Mouse (Mus musculus) gastrocnemius, adult 2 months (tissue): ENCODE measurements around the gene Mrgprd. TPM values are rescaled to one million over a fixed set of nuclear protein-coding genes. Genes with fewer than 3 reads are reported as not detected.

Experiments
- DNase-seq: peaks from one replicate; pipeline ENCODE4 v3.0.0; 2022
- H3K27ac ChIP-seq: fragments of 200-600 bp; 2 replicates; pipeline ENCODE4 v1.8.1; 2022; ENCODE audit warnings: mild to moderate bottlenecking
- H3K4me3 ChIP-seq: fragments of 200-600 bp; 2 replicates; pipeline ENCODE4 v1.8.1; 2022; ENCODE audit warnings: mild to moderate bottlenecking, moderate library complexity
- CTCF ChIP-seq: fragments of 200-600 bp; IDR thresholded peaks from 2 replicates; pipeline ENCODE4 v1.8.1; 2022; ENCODE audit warnings: antibody characterized with exemption, mild to moderate bottlenecking, moderate library complexity
- intact Hi-C: fragments of 180-260 bp; cut with DNase I; formaldehyde crosslinking; loops from one replicate; pipeline ENCODE4 v1.15.1; 2025
- long read RNA-seq, 2 experiments: library from polyadenylated mRNA; stranded (forward); transcript quantifications; one replicate each; pipeline ENCODE4 v2.0.0; 2021
- total RNA-seq, 2 experiments: library from RNA; stranded (reverse); gene quantifications; 2 replicates each; pipeline ENCODE4 v1.2.3; 2021

Gene Mrgprd
- not detected for total RNA-seq
- long read RNA-seq, experiment 1 = 0 reads
- long read RNA-seq, experiment 2 = 0 reads

DNA sequence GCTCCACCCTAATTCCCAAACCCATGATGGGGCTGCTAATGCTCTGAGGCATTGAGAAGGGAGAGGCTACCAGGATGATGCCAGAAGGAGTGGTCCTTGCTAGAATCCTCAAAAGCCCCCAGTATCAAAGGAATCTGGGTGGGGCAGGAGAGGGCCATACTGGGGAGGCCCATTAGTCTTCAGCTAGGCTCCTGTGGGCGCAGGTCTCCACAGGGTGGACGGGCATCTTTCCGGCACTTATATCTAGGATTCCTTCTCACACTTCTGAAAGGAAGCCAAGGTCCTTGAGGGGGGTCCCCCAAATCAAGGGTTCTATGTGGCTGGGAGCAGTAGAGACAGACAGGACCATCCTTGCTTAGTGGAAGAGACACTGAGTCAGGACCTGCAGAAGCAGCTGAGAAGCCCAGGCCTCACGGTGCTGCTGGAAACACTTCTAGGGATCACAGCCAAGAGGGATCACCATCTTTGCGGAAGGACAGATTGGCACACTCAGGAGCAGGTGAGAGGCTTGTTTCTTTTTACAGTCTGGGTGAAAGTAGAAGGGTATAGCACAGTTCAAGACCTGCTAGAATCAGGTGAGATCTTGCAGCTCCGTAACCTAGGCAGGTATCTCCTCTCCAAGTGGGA lies at the start of gene Mrgprd:
Gene Mrgprd (plus strand): TSS at position 51 of the 627 bp plus-strand sequence.
- DNase-seq = no peak
- TF ChIP-seq CTCF = no peak
- no peak within 1 kb of the TSS for H3K27ac ChIP-seq
- intact Hi-C loops = no loop called here
- H3K4me3 ChIP-seq = no peak within 1 kb of the TSS

DNA sequence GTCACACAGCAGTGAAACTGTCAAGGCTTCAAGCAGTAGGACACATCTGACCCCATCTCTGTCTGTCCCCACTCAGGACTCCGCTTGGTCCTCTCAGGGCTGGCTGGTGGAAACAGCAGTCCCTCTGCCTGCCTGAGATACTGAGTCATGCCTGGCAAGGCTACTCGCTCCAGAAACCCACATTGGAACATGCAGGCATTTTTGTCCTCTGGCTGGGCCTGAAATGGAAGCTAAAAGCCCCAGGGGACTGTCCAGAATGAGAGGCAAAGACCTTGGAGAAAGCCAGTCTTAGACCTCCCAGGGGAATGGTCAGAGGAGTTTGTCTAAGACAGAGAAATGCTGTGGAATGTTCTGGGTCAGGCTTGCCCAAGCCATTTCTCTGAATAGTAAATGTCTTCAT lies 48.6 kb upstream of the Mrgprd start:
- TF ChIP-seq CTCF = no peak
- peak overlapping the region; percentile 65 for H3K27ac ChIP-seq
- DNase-seq = peak; percentile 47
- no peak overlapping the region for H3K4me3 ChIP-seq
- intact Hi-C loops = no loop called here

DNA sequence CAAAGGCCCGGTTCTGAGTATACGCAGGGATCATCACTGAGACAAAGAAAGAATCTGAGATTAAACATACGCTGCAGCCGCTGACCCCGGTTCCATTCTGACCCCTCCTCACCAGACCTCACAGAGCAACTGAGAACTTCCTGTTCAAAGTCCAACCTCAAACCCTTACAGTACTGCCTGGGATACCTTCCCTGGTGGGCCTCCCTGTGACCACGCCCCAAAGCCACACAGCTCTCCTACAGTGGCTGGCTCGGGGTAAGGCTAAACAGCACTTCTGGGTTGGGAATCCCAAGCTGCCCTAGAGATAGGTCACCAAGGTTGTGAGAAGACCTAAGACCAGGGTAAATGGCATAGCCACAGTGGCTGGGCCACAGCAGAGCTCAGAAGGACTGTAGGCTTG lies 45.7 kb upstream of the Mrgprd start:
- intact Hi-C loops = no loop called here
- no peak for DNase-seq
- H3K4me3 ChIP-seq = no peak overlapping the region
- no peak for TF ChIP-seq CTCF
- H3K27ac ChIP-seq = no peak overlapping the region

DNA sequence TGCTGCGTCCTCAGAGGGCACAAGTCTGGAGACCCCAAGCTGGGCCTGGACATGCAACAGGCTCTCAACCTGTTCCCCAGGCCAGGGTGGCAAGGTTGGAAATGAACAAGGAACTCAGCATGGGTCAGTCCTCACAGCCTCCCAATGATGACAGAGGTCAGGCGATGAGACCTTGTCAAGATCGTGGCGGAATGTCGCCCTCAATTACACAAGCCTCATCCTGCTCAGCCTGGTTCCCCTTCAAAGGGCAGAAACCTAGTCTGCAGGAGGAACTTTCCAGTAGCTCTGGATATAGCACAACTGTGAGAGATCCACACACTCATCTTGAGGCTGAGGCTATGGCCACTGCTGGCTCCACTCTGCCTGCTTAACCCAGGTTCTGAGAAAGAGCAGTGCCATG lies 43.7 kb upstream of the Mrgprd start:
- intact Hi-C loops = no loop called here
- no peak overlapping the region for H3K4me3 ChIP-seq
- DNase-seq = no peak
- TF ChIP-seq CTCF = no peak
- no peak overlapping the region for H3K27ac ChIP-seq

DNA sequence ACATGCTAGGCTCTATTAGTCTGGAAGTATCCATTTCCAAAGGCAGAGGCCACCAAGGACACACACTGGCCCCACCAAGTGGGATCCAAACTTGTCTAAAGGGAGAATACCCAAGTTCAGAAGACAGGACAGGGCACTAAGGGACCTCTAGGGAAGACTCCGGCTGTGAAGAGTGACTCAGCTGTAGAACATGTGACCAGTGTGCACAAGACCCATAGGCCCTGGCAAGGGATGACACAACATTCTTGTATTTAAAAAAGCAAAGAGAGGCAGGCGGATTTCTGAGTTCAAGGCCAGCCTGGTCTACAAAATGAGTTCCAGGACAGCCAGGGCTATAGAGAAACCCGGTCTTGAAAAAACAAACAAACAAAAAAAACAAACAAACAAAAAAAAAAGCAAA lies 39.1 kb upstream of the Mrgprd start:
- TF ChIP-seq CTCF = no peak
- Histone ChIP-seq H3K27ac (no peak overlapping the region), H3K4me3 (no peak overlapping the region)
- no peak for DNase-seq
- intact Hi-C loops = no loop called here

DNA sequence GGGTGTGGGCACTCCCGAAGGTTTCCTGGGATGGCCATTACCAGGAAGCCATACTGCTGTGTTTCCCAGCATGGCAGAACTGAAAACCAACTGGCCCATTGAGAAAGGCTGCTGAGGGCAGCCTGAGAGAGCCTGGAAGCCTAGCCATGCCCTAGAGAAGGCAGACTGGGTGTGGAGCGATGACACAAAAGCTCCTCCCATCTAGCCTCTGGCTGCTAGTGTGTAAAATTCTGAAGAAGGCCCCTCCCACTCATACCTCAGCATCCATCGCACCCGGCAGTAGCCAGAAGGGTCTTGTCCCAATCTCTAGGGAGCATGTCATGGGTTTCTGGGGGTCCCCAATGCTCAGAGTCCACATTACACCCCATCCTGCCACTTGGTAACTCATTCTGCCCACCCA lies 33.2 kb upstream of the Mrgprd start:
- H3K4me3 ChIP-seq = no peak overlapping the region
- intact Hi-C loops = no loop called here
- DNase-seq = no peak
- H3K27ac ChIP-seq = no peak overlapping the region
- TF ChIP-seq CTCF = no peak

DNA sequence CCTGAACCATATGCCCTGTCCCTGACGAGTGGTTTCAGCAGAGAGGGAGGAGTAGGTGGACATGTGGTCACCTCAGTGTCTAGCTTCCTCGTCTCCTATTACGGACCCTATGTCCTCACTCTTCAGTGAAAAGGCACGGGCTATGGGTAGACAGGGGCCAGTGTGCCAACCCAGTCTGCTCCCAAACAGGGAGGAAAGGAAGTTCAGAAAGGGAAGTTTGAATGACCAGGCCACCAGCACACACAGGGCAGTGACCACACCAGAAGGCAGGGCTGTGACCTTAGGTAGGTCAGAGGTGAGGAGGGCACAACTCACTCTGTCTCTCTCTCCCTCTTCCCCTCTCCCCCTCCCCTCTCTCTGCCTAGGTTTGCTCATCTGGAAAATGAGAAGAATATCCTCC lies 31.6 kb upstream of the Mrgprd start:
- Histone ChIP-seq H3K27ac (peak overlapping the region; percentile 73), H3K4me3 (peak overlapping the region; percentile 86)
- DNase-seq = no peak
- intact Hi-C loops = no loop called here
- no peak for TF ChIP-seq CTCF

DNA sequence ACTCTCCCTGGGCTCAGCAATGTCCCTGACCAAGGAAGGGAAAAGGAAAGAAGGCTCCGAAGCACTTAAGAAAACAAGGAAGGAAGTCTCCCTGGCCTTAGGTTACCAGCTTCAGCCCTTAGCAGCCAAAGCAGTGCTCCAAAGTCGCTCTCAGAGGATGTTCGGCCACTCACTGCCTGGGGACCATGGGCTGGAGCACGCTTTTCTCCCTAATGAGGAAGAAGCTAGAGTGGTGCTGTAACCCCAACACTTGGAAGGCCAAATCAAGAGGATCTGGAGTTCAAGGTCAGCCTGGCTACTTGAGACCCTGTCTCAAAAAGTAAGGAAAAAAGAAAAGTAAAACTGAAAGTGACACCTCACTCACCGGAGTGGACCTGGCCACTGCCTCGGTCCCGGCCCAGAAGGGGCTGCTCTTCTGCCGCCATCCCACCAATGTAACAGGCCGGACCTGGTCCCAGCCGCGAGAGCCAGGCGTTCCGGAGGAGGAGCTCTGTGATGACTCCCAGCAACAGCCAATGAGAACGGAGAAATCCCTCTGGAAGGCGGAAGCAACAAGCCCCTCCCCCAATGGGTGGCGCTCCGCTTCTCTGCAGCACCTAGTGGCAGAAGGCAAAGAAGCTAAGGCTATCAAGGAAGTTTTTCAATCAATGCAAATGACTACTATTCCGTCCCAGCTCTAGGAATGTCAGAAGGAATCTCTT lies 31.0 kb upstream of the Mrgprd start, which contains the start of gene Tpcn2:
Gene Tpcn2 (minus strand): TSS at position 525 of the 701 bp plus-strand sequence.
- DNase-seq = peak; percentile 94
- peak within 1 kb of the TSS; percentile 73 for H3K27ac ChIP-seq
- peak; percentile 59 for TF ChIP-seq CTCF
- peak within 1 kb of the TSS; percentile 86 for H3K4me3 ChIP-seq
- intact Hi-C loops = no loop called here

DNA sequence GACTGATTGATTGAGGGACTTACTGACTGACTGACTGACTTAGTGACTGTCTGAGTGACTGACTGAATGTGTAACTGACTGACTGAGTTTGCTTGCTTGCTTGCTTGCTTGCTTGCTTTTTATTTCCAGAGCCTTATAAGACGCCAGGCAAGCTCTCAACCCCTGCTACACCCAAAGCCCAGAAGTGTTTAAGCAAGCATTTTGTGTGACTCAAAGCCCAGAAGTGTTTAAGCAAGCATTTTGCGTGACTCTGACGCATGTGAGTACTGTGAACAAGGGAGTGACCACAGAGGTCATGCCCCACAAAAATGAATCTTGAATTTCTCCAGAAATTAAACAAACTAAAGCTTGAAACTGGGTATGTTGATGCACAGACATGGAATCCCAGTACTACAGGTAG lies 30.3 kb upstream of the Mrgprd start:
- H3K4me3 ChIP-seq = peak overlapping the region; percentile 86
- H3K27ac ChIP-seq = peak overlapping the region; percentile 73; the same call in 1 of the 2 replicates
- no peak for TF ChIP-seq CTCF
- no peak for DNase-seq
- intact Hi-C loops = no loop called here

DNA sequence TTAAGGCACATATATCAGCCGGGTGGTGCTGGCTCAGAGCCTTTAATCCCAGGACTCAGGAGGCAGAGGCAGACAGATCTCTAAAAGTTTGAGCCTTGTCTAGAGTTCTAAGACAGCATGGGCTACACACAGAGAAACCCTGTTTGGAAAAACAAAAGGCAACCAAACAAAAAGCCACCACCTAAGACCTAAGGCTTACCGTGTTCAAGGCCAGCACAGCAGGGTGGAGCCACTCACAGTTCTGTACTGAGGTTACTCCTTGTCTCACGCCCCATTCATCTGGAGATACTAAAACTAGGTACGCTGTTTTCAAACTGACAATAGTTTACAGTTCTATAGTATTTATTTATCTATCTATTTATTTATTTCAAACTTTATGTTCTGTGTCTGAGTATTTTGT lies 29.2 kb upstream of the Mrgprd start:
- intact Hi-C loops = no loop called here
- TF ChIP-seq CTCF = no peak
- no peak overlapping the region for H3K4me3 ChIP-seq
- no peak overlapping the region for H3K27ac ChIP-seq
- no peak for DNase-seq

DNA sequence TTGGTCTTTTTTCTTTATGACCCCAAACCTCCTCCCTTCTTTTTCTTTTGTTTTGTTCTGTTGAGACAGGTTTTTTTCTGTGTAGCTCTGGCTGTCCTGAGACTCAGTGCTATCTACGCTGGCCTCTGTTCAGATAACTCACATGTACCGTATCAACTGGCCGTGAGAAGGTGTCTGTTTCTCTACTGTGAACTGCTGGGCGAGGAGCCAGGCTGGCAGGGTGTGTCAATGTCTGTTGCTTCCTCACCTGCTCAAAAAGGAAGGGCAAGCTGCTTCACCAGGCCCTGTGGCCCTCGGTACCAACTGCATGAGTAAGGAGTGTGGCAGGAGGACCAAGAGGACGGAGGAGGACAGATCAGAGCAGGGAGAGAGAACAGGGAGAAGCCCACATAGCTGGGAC lies 27.2 kb upstream of the Mrgprd start:
- peak; percentile 48 for DNase-seq
- Histone ChIP-seq H3K27ac (no peak overlapping the region), H3K4me3 (no peak overlapping the region)
- TF ChIP-seq CTCF = no peak
- intact Hi-C loops = no loop called here

DNA sequence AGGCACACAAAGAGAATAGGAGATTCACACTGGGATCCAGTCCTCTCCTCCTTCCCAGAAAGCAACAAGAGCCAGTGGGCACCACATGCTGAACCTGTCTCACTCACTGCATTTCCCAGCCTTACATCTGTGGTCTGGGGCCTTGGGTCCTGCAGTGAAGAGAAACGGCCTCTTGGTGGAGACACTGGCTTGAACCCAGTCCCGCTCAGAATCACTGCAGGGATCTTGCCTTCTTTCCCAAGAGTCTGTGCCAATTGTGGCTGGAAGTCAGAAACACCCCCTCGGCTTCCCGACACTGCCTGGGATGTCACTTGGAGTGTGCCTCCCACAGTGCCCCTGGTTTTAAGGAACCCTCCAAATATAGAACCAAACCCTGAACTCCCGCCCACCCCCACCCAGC lies 25.3 kb upstream of the Mrgprd start:
- Histone ChIP-seq H3K4me3 (no peak overlapping the region), H3K27ac (no peak overlapping the region)
- intact Hi-C loops = no loop called here
- no peak for DNase-seq
- peak; percentile 47 for TF ChIP-seq CTCF

DNA sequence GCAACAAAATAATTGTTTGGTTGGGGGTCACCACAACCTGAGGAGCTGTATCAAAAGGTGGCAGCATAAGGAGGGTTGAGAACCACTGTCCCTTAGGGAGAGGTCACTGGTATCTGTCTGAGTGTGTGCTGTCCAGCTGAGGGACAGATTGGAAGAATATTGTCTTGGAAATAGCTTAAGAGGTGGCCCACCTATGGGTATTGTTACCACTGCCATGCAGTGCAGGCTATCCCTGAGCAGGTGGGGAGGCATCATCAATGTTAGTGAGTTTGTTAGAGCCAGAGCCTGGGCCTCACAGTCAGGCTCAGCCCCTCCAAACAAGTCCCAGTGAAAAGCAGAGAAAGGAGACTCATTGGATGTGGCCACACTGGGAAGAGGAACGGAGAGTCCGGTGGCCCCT lies 22.8 kb upstream of the Mrgprd start:
- Histone ChIP-seq H3K4me3 (no peak overlapping the region), H3K27ac (no peak overlapping the region)
- TF ChIP-seq CTCF = no peak
- intact Hi-C loops = no loop called here
- DNase-seq = no peak

DNA sequence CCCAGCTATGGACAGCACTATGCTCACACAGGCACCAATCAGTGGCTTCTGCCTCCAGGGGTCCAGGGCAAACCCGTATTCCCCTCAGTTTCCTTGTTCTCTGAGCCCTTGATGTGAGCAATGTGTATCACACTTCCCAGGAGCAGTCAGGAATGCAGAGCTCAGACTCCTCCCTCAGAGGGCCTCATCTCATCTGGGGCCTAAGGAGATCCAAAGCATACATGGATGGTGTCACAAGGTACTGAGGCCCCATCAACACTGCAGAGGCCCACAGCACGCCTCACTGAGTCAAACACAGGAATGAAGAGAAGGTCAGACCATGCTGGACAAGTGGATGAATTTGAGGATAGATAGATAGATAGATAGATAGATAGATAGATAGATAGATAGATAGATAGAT lies 21.9 kb upstream of the Mrgprd start:
- intact Hi-C loops = no loop called here

More for the DNA sequence above, 21.9 kb upstream of the Mrgprd start:
- no peak overlapping the region for H3K27ac ChIP-seq
- no peak overlapping the region for H3K4me3 ChIP-seq
- TF ChIP-seq CTCF = no peak
- no peak for DNase-seq
